Mouse (Mus musculus) left cerebral cortex, adult 2 months (tissue): ENCODE data around the gene Lkaaear1. TPM values are rescaled to one million over a fixed set of nuclear protein-coding genes. Genes with fewer than 3 reads are reported as not detected.
A peak's percentile ranks its signal among the peaks of the same experiment; 100 is the strongest.

ENCODE experiments used
- DNase-seq, 2 experiments: peaks; one replicate each; pipeline ENCODE4 v3.0.0; 2021 to 2022; ENCODE audit warnings: low spot score in 2 of 2, mixed read lengths in 1 of 2; ENCODE audit errors: extremely low spot score in 1 of 2
- H3K27ac ChIP-seq: fragments of 200-600 bp; 2 replicates; pipeline ENCODE4 v1.8.1; 2022
- H3K4me3 ChIP-seq: fragments of 200-600 bp; 2 replicates; pipeline ENCODE4 v1.8.1; 2022
- CTCF ChIP-seq: fragments of 200-600 bp; IDR thresholded peaks from 2 replicates; pipeline ENCODE4 v1.8.1; 2022; ENCODE audit warnings: antibody characterized with exemption, mild to moderate bottlenecking, moderate library complexity
- intact Hi-C: fragments of 180-260 bp; cut with DNase I; formaldehyde crosslinking; loops from one replicate; pipeline ENCODE4 v1.15.1; 2025
- long read RNA-seq, 2 experiments: library from polyadenylated mRNA; stranded (forward); transcript quantifications; one replicate each; pipeline ENCODE4 v2.0.0; 2021; ENCODE audit warnings: borderline mapping rate in 2 of 2
- total RNA-seq, 2 experiments: library from RNA; stranded (reverse); gene quantifications; 2 replicates each; pipeline ENCODE4 v1.2.3; 2021

Lkaaear1 gene
- not detected for total RNA-seq
- long read RNA-seq, experiment 1: 0 reads
- long read RNA-seq, experiment 2: 0 reads

DNA sequence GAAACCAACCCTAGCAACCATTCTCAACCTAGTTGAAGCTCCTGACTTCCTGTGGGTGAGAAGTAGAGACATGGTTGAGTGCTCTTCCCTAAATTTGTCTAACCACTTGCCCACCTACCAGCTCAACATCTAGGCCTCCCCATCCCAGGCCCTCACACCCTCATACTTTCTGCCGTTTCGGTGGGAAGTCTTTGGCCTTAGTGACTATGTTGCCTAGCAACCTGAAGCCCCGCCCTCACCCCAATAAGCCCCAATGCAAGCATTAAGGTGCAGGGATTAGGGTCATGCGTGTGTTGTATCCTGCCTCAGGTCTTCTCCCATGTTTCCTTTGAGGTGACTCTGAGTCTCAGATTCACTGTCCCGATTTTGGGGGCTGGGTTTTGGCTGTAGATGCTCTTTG lies at the start of gene Lkaaear1:
Gene Lkaaear1, minus strand, starts transcription at position 202 of the 400 bp plus-strand sequence.
- Histone ChIP-seq H3K27ac (no peak within 1 kb of the TSS), H3K4me3 (no peak within 1 kb of the TSS)
- DNase-seq: no peak
- intact Hi-C loops: no loop called here
- TF ChIP-seq CTCF: no peak

DNA sequence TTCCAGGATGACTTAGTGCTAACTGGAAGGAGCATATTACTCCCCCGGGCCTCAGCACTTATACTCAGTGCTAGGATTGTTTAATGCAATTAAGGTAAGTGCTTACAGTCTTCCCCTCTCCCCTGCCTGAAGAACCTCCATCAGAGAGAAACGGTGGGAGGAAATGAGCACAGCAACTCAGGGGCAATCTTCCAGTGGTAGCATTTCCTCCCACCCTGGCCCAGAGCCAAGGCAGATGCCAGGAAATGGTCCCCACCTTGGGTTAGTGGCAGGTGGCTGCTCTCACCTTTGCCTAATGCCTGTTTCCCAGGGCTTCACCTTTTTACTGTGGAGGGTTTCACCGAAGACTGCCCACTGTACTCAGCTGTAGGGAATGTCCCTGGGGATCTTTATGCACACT lies 31.8 kb upstream of the Lkaaear1 start:
- intact Hi-C loops: loop anchor here (10.0 kb wide), 1 partner anchor 1095 kb away; no protein-coding TSS in a partner anchor
- H3K27ac ChIP-seq: no peak overlapping the region
- no peak for DNase-seq
- TF ChIP-seq CTCF: no peak
- no peak overlapping the region for H3K4me3 ChIP-seq

DNA sequence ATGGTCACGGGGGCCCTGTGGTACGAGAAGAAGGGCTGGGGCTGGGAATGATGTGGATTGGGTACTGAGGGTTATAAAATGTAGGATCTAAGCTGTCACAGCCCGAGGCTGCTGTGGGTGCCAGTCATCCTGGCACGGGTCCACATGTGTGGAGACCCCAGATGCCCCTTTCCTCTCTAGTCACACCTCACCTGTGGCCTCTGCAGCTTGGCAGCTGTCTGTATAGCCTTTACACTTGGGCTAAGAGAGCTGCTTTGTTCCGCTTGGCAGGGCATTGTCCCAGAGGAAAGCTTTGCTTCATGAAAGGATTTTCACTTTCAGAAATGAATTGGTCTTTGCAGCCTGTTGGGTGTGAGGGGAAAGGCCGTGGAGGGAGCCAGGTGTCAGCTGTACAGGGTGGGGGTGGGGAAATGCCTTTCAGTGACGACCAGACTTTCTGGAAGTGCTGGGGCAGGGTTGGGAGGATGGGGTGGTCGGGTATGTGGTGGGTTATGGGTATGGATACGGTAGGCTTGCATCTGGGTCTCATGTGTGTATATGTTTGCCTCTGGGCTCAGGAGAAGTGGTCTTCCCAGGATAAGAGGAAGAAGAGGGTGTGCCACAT lies 29.5 kb upstream of the Lkaaear1 start:
- Histone ChIP-seq H3K4me3 (no peak overlapping the region), H3K27ac (no peak overlapping the region)
- no peak for DNase-seq
- no peak for TF ChIP-seq CTCF
- intact Hi-C loops: loop anchor here (10.0 kb wide), 1 partner anchor 107 kb away; the partner anchor contains the start of gene Pcmtd2

DNA sequence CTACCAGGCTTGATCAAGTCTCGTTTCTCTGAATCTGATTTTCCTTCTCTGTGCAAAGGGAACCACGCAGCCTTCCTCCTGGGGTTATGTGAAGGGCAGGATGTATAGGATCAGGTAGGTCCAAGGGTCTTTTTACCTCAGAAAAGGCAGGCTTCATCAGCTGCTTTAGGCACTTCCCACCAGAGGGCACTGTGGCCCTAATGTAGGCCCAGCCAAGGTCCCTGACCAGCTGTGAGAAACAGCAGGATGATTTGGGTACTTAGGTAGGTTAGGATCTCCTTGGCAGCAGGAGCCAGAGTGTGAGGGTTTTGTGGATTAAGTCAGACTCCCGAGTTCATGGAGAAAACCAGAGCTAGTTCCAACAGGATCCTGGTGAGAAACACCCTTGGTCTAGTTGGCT lies 24.0 kb upstream of the Lkaaear1 start:
- no peak overlapping the region for H3K27ac ChIP-seq
- H3K4me3 ChIP-seq: no peak overlapping the region
- TF ChIP-seq CTCF: peak; percentile 65
- no peak for DNase-seq
- intact Hi-C loops: loop anchor here (1.0 to 10.0 kb wide), 2 partner anchors 113 to 145 kb away; partner anchors contain the start of gene Pcmtd2

DNA sequence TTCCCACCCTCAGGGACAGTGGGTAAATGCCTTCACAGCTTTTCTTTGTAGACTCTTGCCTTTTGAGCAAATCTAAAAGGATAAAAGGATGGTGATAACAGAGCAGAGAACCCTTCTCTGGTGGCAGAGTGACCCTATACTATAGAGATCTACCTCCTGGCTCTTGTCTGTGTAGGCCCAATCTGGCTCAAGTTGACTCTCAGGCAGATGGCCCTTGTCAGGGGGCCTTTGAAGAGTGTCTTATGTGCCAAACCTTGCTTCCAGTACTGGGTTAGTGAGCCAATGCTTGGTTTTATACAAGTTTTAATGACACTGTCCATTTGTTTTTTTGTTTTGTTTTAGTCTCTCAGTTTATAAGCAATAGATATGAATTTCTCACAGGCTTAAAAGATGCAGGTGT lies 23.0 kb upstream of the Lkaaear1 start:
- no peak for TF ChIP-seq CTCF
- intact Hi-C loops: loop anchor here (10.0 kb wide), 1 partner anchor 114 kb away; the partner anchor contains the start of gene Pcmtd2

DNA sequence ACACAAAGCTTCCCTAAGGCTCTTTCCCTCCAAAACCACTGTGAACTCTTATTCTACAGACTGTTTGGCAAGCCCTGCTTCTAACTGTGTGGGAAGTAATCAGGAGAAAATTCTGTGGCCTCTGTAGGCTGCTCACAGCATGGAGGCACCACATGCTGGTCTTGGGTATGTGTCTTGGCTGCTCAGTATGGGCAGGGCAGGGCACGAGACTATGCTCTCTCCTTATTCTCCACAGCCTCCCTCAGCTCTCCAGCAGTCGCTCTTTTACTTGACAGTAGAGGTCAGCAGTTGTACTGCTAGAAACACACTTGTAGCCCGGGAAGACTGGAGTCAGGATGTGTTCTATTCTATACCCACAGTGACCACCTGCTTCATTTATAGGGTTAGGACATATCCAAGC lies 21.8 kb upstream of the Lkaaear1 start:
- no peak for DNase-seq
- no peak; the same call in none of the 2 replicates for TF ChIP-seq CTCF
- intact Hi-C loops: loop anchor here (10.0 kb wide), 1 partner anchor 115 kb away; the partner anchor contains the start of gene Pcmtd2
- no peak overlapping the region for H3K4me3 ChIP-seq
- H3K27ac ChIP-seq: no peak overlapping the region

More for the DNA sequence above, 23.0 kb upstream of the Lkaaear1 start:
- H3K4me3 ChIP-seq: no peak overlapping the region
- no peak for DNase-seq
- H3K27ac ChIP-seq: no peak overlapping the region

DNA sequence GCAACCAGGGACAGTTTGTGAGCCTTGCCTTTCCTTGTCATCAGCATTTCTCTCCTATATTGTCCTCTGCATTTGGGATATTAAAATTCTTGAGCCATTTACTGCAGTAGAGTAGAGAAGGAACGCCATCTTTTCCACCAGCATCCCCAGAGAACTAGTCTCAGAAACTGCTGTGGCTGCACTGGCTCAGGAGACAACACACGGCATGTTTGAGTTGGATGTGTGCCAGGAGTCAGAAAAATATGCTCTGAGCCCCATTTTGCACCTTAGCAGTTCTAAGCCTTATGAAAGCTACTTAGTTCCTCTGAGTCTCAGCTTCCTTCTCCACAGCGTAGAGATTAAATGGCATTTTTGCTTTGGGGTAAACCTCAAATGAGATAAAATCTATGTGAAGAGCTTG lies 18.7 kb upstream of the Lkaaear1 start:
- H3K4me3 ChIP-seq: no peak overlapping the region
- intact Hi-C loops: no loop called here
- TF ChIP-seq CTCF: no peak
- no peak overlapping the region for H3K27ac ChIP-seq
- no peak for DNase-seq

DNA sequence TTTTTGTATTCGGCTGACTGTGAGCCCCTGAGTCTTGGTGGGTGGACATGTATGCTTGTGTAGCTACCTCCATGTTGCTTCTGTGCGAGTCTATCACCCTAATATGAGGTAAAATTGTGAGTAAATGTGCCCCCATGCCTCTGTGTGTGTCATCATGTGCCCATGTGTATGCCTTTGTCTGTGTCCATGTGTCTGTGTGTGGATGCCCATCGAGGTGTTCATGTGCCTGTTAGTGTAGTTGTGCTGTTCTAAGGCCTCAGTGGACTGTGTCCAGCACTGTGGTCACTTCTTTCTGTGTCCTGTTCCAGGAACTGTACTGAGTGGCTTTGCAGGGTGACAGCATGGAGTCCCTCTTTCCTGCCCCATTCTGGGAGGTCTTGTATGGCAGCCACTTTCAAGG lies 17.1 kb upstream of the Lkaaear1 start:
- no peak for DNase-seq
- intact Hi-C loops: no loop called here
- Histone ChIP-seq H3K27ac (peak overlapping the region; percentile 93), H3K4me3 (peak overlapping the region; percentile 58)
- no peak for TF ChIP-seq CTCF

DNA sequence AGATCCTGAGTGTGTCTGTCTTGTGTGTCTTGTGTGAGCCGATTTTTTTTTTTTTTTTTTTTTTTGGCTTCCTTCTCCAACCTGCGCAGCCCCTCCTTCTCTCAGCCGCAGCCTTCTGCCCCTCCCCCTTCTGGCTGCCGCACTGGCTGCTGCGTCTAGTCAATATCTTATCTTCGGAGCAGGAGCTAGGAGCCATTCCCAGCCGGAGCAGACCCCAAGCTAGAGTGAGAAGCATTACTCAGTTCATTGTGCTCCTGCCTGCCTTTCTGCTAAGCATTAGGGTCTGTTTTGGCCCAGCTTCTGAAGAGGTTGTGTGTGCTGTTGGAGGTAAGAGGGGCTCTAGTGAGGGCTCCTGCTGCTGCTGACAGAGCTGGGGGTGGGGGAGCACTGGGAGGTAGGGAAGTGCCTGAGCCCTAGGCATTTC lies 16.7 kb upstream of the Lkaaear1 start, which contains the start of gene Oprl1:
Gene Oprl1, plus strand, starts transcription at position 114 of the 424 bp plus-strand sequence.
- DNase-seq: peak; percentile 71 to 75
- H3K27ac ChIP-seq: peak within 1 kb of the TSS; percentile 93
- no peak for TF ChIP-seq CTCF
- H3K4me3 ChIP-seq: peak within 1 kb of the TSS; percentile 58
- intact Hi-C loops: no loop called here

DNA sequence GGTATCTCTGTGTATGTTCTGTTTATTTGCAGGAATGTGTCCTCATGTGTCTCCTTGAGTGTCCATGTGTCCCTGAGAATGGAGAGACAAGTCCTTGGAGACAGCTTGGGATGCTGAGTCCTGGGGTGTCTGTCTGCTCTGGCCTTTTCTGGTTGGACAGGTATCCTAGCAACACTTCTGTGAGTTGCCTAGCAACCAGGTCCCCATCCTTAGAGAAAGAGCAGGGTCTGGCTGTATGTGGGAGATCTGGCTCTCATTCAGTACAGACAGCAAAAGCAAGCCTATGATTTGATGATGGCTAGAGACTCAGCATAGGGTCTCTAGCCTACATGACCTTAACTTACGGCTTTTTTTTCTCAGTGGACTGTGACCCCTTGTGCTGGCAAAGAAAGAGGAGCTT lies 15.5 kb upstream of the Lkaaear1 start:
- no peak for TF ChIP-seq CTCF
- no peak overlapping the region for H3K4me3 ChIP-seq
- peak overlapping the region; percentile 93 for H3K27ac ChIP-seq
- DNase-seq: peak; percentile 49 to 51
- intact Hi-C loops: no loop called here

DNA sequence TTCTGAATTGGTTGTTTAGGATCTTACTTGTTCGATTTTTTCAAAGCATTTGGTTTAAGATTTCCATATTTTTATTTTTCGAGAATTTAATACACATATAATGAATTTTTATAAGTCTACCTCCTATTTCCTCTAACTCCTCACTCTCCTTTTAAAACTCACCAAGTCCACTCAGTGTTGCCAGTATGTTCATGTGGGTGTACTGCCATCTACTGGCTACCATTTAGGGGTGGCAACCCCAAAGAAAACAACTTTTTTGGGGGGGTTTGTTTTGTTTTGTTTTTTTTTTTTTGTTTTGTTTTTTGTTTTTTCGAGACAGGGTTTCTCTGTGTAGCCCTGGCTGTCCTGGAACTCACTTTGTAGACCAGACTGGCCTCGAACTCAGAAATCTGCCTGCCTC lies 8.4 kb upstream of the Lkaaear1 start:
- intact Hi-C loops: loop anchor here (5.0 kb wide), 1 partner anchor 49 kb away; the partner anchor contains the start of gene Gm29797
- H3K4me3 ChIP-seq: no peak overlapping the region
- peak; percentile 70 for TF ChIP-seq CTCF
- no peak for DNase-seq
- no peak overlapping the region for H3K27ac ChIP-seq

DNA sequence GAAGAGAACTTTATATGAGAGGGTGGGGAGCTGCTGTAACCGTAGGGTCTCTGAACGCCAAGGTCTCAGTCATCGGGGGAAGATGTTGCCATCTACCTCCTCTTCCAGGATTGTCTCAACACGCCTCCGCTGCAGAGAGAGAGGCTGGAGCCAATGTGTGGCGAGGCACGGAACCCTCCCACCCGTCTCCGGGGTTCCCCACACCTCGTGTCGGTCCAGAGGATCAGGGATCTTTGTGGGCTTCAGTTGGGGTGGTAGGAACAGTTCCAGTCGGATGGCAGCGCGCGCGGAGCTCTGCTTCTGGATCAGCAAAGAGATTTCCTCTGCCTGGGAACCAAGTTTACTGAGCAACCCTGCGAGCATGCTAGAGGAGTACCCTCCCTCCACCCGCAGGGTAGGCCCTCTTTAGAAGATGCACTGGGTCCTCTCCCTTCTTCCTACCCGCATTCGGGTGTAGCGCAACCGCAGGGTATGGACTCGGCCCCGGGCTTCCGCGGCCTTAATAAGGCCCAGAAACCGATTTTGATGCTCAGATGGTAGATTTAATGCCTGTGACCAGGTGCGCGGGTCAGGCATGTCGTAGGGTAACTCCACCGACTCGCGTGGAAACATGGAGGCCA lies 1.3 kb downstream of the Lkaaear1 start:
- no peak for TF ChIP-seq CTCF
- intact Hi-C loops: no loop called here

More for the DNA sequence above, 1.3 kb downstream of the Lkaaear1 start:
- no peak overlapping the region for H3K4me3 ChIP-seq
- DNase-seq: no peak
- H3K27ac ChIP-seq: no peak overlapping the region
